Mouse (Mus musculus) bone marrow macrophage, adult 2 months (primary cell): Measurements from ENCODE around the gene Nptx1.

Experiments
- CTCF ChIP-seq: IDR thresholded peaks from 2 replicates; pipeline ENCODE4 v1.5.1; 2012; ENCODE audit warnings: low read depth, mild to moderate bottlenecking, low read length, moderate library complexity
- POLR2A ChIP-seq: IDR thresholded peaks from 2 replicates; pipeline ENCODE4 v1.6.1; 2012; ENCODE audit warnings: mild to moderate bottlenecking, low read depth, low read length, borderline replicate concordance

- no peak for TF ChIP-seq CTCF
- no peak for TF ChIP-seq POLR2A
Measured at GRCm38 (mm10) chr11:119550546-119551335, 3.2 kb upstream of the Nptx1 start.
